Mouse (Mus musculus): Measurements from ENCODE around the gene Tmem30c. TPM values are rescaled to one million over a fixed set of nuclear protein-coding genes. Genes with fewer than 3 reads are reported as not detected.
A peak's percentile ranks its signal among the peaks of the same experiment; 100 is the strongest.

Gene Tmem30c
- polyA plus RNA-seq, 1 experiment: not detected

DNA sequence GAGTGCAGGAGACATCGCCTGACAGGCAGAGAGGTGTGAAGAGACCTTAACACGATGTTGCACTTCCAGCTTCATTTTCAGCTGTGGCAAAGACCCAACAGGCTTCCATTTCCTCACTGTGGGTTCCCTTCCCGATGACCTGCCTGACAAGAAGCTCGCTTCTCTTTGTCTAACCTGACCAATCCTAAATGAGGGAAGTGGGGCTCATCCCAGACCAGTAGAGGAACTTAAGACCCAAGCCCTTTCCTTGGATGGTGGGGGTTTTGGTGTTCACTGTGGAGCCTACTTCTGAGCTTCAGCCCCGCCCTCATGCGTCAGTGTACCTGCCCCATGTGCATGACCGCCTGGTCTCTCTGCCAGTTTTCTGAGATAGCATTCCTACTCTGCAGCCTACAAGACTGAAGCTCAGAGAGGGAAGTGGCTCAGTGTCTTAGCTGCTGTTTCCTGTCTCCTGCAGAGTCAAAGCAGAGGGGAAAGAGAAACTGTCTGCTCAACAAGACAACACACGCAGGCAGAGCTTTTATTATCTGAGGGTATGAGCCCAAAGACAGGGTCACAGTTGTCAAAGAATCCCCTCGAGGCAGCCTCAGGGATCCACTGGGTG, 8.9 kb upstream of the Tmem30c start:
- peak overlapping the region; percentile 12; the same call in 1 of the 2 replicates for H3K4me3 ChIP-seq (ENCODE audit: insufficient read depth, low read length)
- TF ChIP-seq CTCF (IDR thresholded peaks at IDR 0.05; ENCODE audit: low read depth, low read length): no peak
- TF ChIP-seq POLR2A (IDR thresholded peaks at IDR 0.05; ENCODE audit: borderline replicate concordance, low read depth, low read length): no peak
- H3K4me1 ChIP-seq (ENCODE audit: control insufficient read depth, insufficient read depth, low read length): peaks cover 10% of the 10 kb centered on the region
- H3K27ac ChIP-seq (ENCODE audit: insufficient read depth, low read depth, low read length): peak overlapping the region; percentile 33

DNA sequence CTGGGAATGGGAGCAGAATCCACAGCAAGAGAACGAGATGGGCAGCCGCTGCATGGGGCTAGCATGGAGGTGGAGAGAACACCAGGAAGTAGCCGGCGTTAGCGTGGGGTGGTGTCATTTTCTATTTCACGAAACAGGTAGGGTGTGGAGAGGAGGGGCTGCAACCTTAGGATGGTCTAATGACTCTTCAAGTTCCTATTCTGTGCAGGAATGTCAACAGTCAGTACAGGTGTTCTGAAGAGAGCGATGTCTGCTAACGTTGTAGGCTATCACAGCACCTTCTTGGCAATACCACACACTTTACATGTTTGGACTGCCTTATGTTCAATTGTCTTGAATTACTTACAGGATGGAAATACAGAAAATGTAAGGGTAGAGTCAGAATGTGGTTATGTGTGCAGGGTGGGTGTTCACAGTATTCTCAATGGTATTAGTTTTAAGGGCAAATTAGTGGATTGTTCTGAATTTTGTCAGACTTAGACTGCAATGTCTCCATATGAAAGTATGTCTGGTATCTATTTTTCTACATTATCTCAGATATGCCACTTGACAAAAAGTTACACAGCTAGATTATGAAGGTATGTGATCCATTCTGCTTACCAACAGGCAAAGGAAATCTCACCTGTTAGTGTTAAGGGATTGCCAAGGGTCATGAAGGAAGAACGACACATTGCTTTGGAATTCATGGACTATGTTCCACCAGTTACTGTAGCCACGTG, 2.7 kb upstream of the Tmem30c start:
- H3K27ac ChIP-seq (ENCODE audit: insufficient read depth, low read depth, low read length): no peak overlapping the region
- no peak overlapping the region for H3K4me3 ChIP-seq (ENCODE audit: insufficient read depth, low read length)
- H3K4me1 ChIP-seq (ENCODE audit: control insufficient read depth, insufficient read depth, low read length): no peaks in the 10 kb centered on the region
- TF ChIP-seq POLR2A (IDR thresholded peaks at IDR 0.05; ENCODE audit: borderline replicate concordance, low read depth, low read length) (no peak), CTCF (IDR thresholded peaks at IDR 0.05; ENCODE audit: low read depth, low read length) (no peak)

DNA sequence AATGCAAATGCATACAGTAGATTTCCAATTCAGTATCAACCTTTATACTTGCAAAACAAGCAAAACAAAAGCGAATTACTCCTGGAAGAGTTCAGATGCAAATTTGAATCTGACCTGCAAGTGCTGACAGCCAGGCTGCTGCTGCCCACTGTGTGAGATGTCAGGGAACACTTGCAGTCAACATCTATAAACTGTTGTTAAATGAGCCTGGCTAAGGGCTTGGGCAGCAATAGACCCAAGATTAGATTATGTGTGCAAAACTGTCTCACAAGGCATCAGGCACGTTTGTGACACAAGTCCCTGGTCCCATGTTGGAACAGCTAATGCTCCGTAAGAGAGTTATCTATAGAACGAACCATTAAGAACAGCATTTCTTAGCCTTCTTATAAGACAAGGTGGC, 369 bp downstream of the Tmem30c start:
- Histone ChIP-seq H3K4me1 (ENCODE audit: control insufficient read depth, insufficient read depth, low read length) (no peaks in the 10 kb centered on the region), H3K4me3 (ENCODE audit: insufficient read depth, low read length) (no peak overlapping the region), H3K27ac (ENCODE audit: insufficient read depth, low read depth, low read length) (no peak overlapping the region)
- TF ChIP-seq CTCF (IDR thresholded peaks at IDR 0.05; ENCODE audit: low read depth, low read length) (no peak), POLR2A (IDR thresholded peaks at IDR 0.05; ENCODE audit: borderline replicate concordance, low read depth, low read length) (no peak)

DNA sequence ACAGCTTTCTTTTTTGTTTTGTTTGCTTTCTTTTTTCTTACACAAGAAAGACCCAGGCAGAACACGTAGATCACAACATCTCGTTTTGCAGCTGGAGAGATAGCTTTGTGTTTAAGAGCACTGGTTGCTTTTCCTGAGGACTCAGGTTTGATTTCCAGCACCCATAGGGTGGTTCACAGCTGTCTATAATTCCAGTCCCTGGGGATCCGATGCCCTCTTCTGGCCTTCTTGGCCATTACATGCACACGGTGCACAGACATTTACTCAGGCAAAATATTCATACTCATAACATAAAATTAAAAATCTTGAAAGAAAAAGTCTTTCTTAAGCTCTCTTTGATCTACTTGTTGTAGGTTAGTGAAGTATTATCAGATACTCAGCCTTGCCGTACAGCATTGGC, 969 bp downstream of the Tmem30c start:
- Histone ChIP-seq H3K4me3 (ENCODE audit: insufficient read depth, low read length) (no peak overlapping the region), H3K27ac (ENCODE audit: insufficient read depth, low read depth, low read length) (no peak overlapping the region), H3K4me1 (ENCODE audit: control insufficient read depth, insufficient read depth, low read length) (no peaks in the 10 kb centered on the region)
- TF ChIP-seq CTCF (IDR thresholded peaks at IDR 0.05; ENCODE audit: low read depth, low read length) (no peak), POLR2A (IDR thresholded peaks at IDR 0.05; ENCODE audit: borderline replicate concordance, low read depth, low read length) (no peak)

- peaks cover 10% of the 10 kb centered on the region for H3K4me1 ChIP-seq (ENCODE audit: control insufficient read depth, insufficient read depth, low read length)
- TF ChIP-seq POLR2A (IDR thresholded peaks at IDR 0.05; ENCODE audit: borderline replicate concordance, low read depth, low read length): no peak
- no peak for TF ChIP-seq CTCF (IDR thresholded peaks at IDR 0.05; ENCODE audit: low read depth, low read length)
Observed at GRCm38 (mm10) chr16:57281417-57281816, 11.2 kb downstream of the Tmem30c start.

DNA sequence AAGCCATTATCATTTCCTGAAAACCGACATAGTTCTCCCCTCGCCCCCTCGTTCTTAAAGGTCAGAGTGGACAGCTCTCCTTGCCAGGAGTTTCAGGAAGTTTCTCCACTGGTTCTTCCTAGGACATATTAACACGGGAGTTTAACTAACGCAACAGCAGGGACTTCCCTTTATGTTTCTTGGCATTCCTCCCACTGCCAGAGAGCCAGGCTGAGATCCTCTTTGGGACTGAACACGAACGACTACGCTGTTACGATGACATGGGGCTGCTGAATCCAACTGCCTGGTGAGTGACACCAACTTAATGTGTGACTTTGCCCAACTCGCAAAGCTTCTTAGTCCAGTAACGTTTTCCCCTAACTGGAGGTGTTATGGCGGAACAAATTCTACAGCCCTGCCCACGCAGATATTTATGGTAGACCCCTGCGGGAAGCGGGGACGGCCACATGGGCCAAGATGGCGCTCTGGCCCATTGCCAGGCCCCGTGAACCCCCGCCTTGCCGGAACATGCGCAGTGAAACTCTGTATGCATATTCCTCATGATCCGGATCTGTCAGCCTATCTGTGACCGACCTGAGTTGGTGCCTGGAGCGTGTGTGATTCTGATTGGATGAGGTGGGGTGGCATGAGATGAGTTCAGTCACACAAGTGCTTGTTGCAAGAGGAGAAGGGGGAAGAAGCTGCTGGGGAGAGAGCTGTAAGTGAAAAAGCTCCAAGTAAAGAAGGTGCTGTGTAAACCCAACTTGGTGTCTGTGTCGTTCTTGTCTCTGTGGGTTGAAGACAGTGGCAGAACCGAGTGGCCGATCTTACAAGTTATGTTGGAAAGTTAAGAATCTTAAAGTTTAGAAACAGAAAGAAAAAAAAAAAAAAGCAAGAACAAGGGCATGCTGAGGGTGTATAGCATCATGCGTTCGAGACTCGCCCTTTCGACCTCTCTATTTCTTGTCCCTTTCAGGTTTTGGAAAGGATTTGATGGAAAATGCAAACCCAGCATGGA, 12.1 kb downstream of the Tmem30c start:
- Histone ChIP-seq H3K4me3 (ENCODE audit: insufficient read depth, low read length) (no peak overlapping the region), H3K27ac (ENCODE audit: insufficient read depth, low read depth, low read length) (no peak overlapping the region), H3K4me1 (ENCODE audit: control insufficient read depth, insufficient read depth, low read length) (peaks cover 10% of the 10 kb centered on the region)
- no peak for TF ChIP-seq CTCF (IDR thresholded peaks at IDR 0.05; ENCODE audit: low read depth, low read length)
- no peak for TF ChIP-seq POLR2A (IDR thresholded peaks at IDR 0.05; ENCODE audit: borderline replicate concordance, low read depth, low read length)

More at GRCm38 (mm10) chr16:57281417-57281816, 11.2 kb downstream of the Tmem30c start:
- Histone ChIP-seq H3K4me3 (ENCODE audit: insufficient read depth, low read length) (no peak overlapping the region), H3K27ac (ENCODE audit: insufficient read depth, low read depth, low read length) (no peak overlapping the region)

DNA sequence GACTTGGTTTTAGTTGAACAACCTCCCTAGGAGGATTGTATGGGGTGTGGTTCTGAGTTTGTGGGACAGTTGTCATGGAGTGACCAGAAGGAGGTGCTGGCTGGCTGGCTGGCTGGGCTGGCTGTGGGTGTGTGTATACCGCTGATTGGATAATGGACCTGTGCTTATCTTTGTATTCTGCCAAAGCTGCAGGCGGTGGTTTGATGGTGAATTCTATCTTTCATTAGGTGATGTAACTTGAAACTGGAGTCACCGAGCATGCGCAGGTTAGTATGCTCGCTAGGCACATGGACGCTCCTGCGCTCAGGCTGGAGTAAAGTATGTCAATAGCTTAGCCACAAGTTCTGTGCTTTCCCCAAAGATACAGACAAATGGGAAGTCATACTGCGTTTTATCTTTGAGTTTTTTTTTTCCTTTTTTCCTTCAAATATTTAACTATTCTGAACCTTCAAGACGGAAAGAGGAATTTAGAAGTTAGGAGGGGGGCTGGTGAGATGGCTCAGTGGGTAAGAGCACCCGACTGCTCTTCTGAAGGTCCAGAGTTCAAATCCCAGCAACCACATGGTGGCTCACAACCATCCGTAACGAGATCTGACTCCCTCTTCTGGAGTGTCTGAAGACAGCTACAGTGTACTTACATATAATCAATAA, 13.6 kb downstream of the Tmem30c start:
- Histone ChIP-seq H3K27ac (ENCODE audit: insufficient read depth, low read depth, low read length) (no peak overlapping the region), H3K4me3 (ENCODE audit: insufficient read depth, low read length) (no peak overlapping the region), H3K4me1 (ENCODE audit: control insufficient read depth, insufficient read depth, low read length) (peaks cover 10% of the 10 kb centered on the region)
- no peak for TF ChIP-seq POLR2A (IDR thresholded peaks at IDR 0.05; ENCODE audit: borderline replicate concordance, low read depth, low read length)
- TF ChIP-seq CTCF (IDR thresholded peaks at IDR 0.05; ENCODE audit: low read depth, low read length): no peak

GRCm38 (mm10) chr16:57269751-57270150, 22.9 kb downstream of the Tmem30c start:
- H3K4me1 ChIP-seq (ENCODE audit: control insufficient read depth, insufficient read depth, low read length): no peaks in the 10 kb centered on the region
- no peak for TF ChIP-seq POLR2A (IDR thresholded peaks at IDR 0.05; ENCODE audit: borderline replicate concordance, low read depth, low read length)
- no peak for TF ChIP-seq CTCF (IDR thresholded peaks at IDR 0.05; ENCODE audit: low read depth, low read length)
- H3K27ac ChIP-seq (ENCODE audit: insufficient read depth, low read depth, low read length): no peak overlapping the region
- no peak overlapping the region for H3K4me3 ChIP-seq (ENCODE audit: insufficient read depth, low read length)
